ENCODE assay signal across 8 mouse cellular contexts in genomic region chr2:32095351-32096121, GRCm38 (mm10). TPM values are rescaled to one million over a fixed set of nuclear protein-coding genes. Genes with fewer than 3 reads are reported as not detected.
A peak's percentile ranks its signal among the peaks of the same experiment; 100 is the strongest.
DNase-seq lines count a peak whose midpoint lies in the region; ATAC-seq lines count a peak whose summit lies in the region.

Plpp7 (plus strand) TSS chr2:32095528.

- peak within 1 kb of the TSS; percentile 28 for H3K9ac ChIP-seq in intestine, embryonic 14.5 days (ENCODE audit: low read length)

- H3K27me3 ChIP-seq in intestine, embryonic 14.5 days (replicated peaks; ENCODE audit: control insufficient read depth, insufficient read depth, low read length) = no peaks in the 10 kb centered on the region

- H3K9me3 ChIP-seq in intestine, embryonic 14.5 days (ENCODE audit: control insufficient read depth, low read length) = no peaks in the 10 kb centered on the region

- 0 out of 2 replicates have a peak, but pooled peaks have one; percentile 17 for ATAC-seq in intestine, embryonic 14.5 days (replicated peaks; ENCODE audit: low FRiP score, low TSS enrichment, low read depth)

- H3K4me3 ChIP-seq in intestine, embryonic 14.5 days (ENCODE audit: low read depth, low read length) = peak within 1 kb of the TSS; percentile 27

- H3K36me3 ChIP-seq in intestine, embryonic 14.5 days (ENCODE audit: control insufficient read depth, insufficient read depth, low read length) = no peaks in the 10 kb centered on the region

- peak; percentile 71 for DNase-seq in adrenal gland, postnatal 10 days
- DNase-seq in embryo, embryonic 10.5 days (ENCODE audit: low spot score) = peak; percentile 77
- DNase-seq in gastrocnemius, postnatal 25 days = peak; percentile 90
- peak; percentile 73 for DNase-seq in intestine, embryonic 14.5 days (ENCODE audit: low spot score)
- DNase-seq in left cerebral cortex, adult 8-10 months (ENCODE audit: low spot score in 2 of 2) = peak; percentile 71 to 89
- DNase-seq in lung, postnatal 36 days = peak; percentile 64
- peak; percentile 87 for DNase-seq in right cerebral cortex, adult 18-20 months
- DNase-seq in spleen, postnatal 36 days (ENCODE audit: low spot score in 2 of 2) = no peak

- H3K4me2 ChIP-seq in intestine, embryonic 14.5 days (ENCODE audit: low read length) = peak within 1 kb of the TSS; percentile 52

- 56% methylated on average over 22 of the region's 22 CpGs for WGBS in intestine, embryonic 14.5 days

- H3K4me1 ChIP-seq in intestine, embryonic 14.5 days (replicated peaks; ENCODE audit: control insufficient read depth, insufficient read depth, low read length) = peaks cover 8% of the 10 kb centered on the region; the same call in 1 of the 2 replicates

- H3K27ac ChIP-seq in intestine, embryonic 14.5 days (ENCODE audit: low read depth) = no peak within 1 kb of the TSS

RNA-seq across cellular contexts. Expression of gene Plpp7, which starts in this region (rescaled TPM):
- total RNA-seq in adrenal gland, postnatal 10 days (2021) = 1 to 10 TPM; 3.9 to 8.6 TPM
- 10 to 100 TPM; 90.9 to 97.0 TPM for total RNA-seq in gastrocnemius, postnatal 25 days (2021)
- polyA plus RNA-seq in intestine, embryonic 14.5 days (2014; fragmentation: Nextera tagmentation; extraction: Ambion mirVana) = 4.2 and 4.8 TPM in 2 replicates
- total RNA-seq in left cerebral cortex, adult 8-10 months (2022) = 10 to 100 TPM; 26.8 to 31.7 (median 28.8) TPM

Comparison
In these comparisons a context has a peak if more than half of its experiments do, and no peak if none do; other contexts are left out.
1. DNase-seq: peak in adrenal gland, postnatal 10 days (single experiment), embryo, embryonic 10.5 days (single experiment), gastrocnemius, postnatal 25 days (single experiment), intestine, embryonic 14.5 days (single experiment), left cerebral cortex, adult 8-10 months (2 of 2), lung, postnatal 36 days (single experiment) and right cerebral cortex, adult 18-20 months (single experiment); none in spleen, postnatal 36 days (0 of 2).